Mouse (Mus musculus): Measurements from ENCODE around the gene Tfb2m. TPM values are rescaled to one million over a fixed set of nuclear protein-coding genes. Genes with fewer than 3 reads are reported as not detected.

Tfb2m gene
- polyA plus RNA-seq, 1 experiment from 2014 or later: 28.4 TPM

DNA sequence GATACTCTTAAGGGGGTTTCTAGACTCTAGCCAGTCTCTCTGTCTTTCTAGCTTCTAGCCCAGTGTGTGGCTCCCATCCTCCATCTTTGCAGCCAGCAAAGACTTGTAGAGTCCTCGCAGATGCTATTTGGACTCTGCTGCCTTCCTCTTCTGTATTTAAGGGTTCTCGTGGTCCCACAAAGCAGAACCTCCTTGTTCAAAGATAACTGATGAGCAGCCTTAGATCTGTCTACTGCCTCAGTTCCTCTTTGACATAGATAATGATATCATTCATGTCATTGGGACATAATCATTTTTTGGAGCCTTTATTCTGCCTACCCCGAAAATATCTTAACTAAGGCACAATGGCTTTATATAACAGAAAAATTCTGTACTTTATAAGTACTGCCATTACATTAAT is 37.0 kb upstream of the Tfb2m start:
- Histone ChIP-seq H3K9ac (replicated peaks; ENCODE audit: low read length) (no peak overlapping the region), H3K27me3 (ENCODE audit: control insufficient read depth, insufficient read depth, low read length) (no peaks in the 10 kb centered on the region), H3K4me3 (replicated peaks; ENCODE audit: low read depth, low read length) (no peak overlapping the region), H3K4me1 (ENCODE audit: control insufficient read depth, insufficient read depth, low read length) (0 out of 2 replicates have a peak, but pooled peaks cover 5% of the 10 kb centered on the region), H3K27ac (replicated peaks; ENCODE audit: low read depth, low read length) (no peak overlapping the region), H3K4me2 (ENCODE audit: low read length) (no peak overlapping the region), H3K36me3 (ENCODE audit: control insufficient read depth, insufficient read depth, low read length) (peaks cover 17% of the 10 kb centered on the region), H3K9me3 (ENCODE audit: control insufficient read depth, low read length) (no peaks in the 10 kb centered on the region)
- WGBS: 96% methylated on average over 3 of the region's 3 CpGs
- ATAC-seq (ENCODE audit: low FRiP score, low TSS enrichment) (no peak), DNase-seq (no peak)

DNA sequence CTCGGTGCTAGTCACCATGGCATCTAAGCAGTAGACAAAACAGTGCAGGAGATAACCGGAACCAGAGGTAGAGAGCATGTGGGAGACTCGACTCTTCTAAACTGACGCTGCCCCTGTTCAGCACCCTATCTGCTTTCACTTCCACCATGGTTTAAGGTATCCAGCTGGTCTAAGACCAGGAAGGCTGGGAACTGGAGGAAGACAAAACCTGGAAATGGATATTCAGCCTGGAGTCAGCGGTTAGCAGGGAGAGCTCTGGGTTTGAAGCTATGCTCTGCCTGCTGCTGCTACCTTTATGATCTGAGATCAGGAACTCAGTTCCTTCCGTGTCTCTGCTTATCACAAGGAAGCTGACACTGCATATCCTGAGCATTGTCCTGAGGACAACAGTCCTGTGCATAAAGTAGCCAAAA is 36.0 kb upstream of the Tfb2m start:
- Histone ChIP-seq H3K4me1 (ENCODE audit: control insufficient read depth, insufficient read depth, low read length) (0 out of 2 replicates have a peak, but pooled peaks cover 2% of the 10 kb centered on the region), H3K4me3 (replicated peaks; ENCODE audit: low read depth, low read length) (no peak overlapping the region), H3K27ac (replicated peaks; ENCODE audit: low read depth, low read length) (no peak overlapping the region), H3K36me3 (ENCODE audit: control insufficient read depth, insufficient read depth, low read length) (peaks cover 17% of the 10 kb centered on the region), H3K9me3 (ENCODE audit: control insufficient read depth, low read length) (no peaks in the 10 kb centered on the region), H3K27me3 (ENCODE audit: control insufficient read depth, insufficient read depth, low read length) (no peaks in the 10 kb centered on the region), H3K9ac (replicated peaks; ENCODE audit: low read length) (no peak overlapping the region), H3K4me2 (ENCODE audit: low read length) (no peak overlapping the region)
- ATAC-seq (ENCODE audit: low FRiP score, low TSS enrichment) (no peak), DNase-seq (no peak)
- WGBS: 82% methylated on average over 6 of the region's 6 CpGs

DNA sequence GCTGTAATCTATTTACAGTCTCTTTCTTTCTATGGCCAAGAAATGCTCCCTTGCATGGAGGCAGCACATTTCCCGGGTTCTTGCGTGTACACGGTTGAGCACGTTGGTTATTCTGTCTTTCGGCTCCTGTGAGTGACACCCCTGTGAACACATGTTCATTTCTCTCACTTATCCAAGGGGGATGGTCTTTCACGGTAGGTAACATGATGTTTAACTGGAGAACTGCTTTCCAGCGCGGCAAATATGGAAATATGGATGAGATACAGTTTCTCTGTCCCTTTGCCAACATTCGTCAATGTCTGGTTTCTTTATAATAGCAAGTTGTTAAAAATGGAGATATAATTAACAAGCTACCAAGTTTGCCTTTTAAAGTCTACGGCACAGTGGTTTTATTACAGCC is 35.4 kb upstream of the Tfb2m start:
- no peak overlapping the region for H3K4me3 ChIP-seq (replicated peaks; ENCODE audit: low read depth, low read length)
- H3K27ac ChIP-seq (replicated peaks; ENCODE audit: low read depth, low read length): no peak overlapping the region
- H3K9me3 ChIP-seq (ENCODE audit: control insufficient read depth, low read length): no peaks in the 10 kb centered on the region
- no peak overlapping the region for H3K9ac ChIP-seq (replicated peaks; ENCODE audit: low read length)
- no peak overlapping the region for H3K4me2 ChIP-seq (ENCODE audit: low read length)
- DNase-seq (no peak), ATAC-seq (ENCODE audit: low FRiP score, low TSS enrichment) (no peak)
- H3K36me3 ChIP-seq (ENCODE audit: control insufficient read depth, insufficient read depth, low read length): peaks cover 17% of the 10 kb centered on the region
- H3K27me3 ChIP-seq (ENCODE audit: control insufficient read depth, insufficient read depth, low read length): no peaks in the 10 kb centered on the region
- WGBS: 90% methylated on average over 10 of the region's 10 CpGs
- H3K4me1 ChIP-seq (ENCODE audit: control insufficient read depth, insufficient read depth, low read length): no peaks in the 10 kb centered on the region

DNA sequence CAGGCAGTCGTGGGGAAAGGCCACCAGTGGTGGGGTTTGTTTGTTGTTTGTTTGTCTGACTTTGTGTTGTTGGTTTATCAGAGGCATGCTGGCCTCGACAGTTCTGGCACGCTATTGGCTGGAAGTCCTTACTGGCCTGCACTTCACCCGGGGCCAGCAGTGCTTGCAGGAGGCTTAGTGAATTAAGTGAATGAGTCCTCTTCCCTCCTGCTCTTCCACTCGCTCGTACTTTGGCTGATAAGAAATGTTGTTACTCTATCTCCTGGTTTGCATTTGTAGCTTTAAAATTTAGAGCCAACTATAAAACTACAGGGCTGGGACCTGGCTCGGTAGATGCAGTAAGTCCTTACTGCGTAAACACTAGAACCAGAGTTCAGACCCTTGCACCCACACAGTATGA is 34.1 kb upstream of the Tfb2m start:
- DNase-seq (no peak), ATAC-seq (ENCODE audit: low FRiP score, low TSS enrichment) (no peak)
- no peaks in the 10 kb centered on the region for H3K4me1 ChIP-seq (ENCODE audit: control insufficient read depth, insufficient read depth, low read length)
- 85% methylated on average over 8 of the region's 8 CpGs for WGBS
- no peak overlapping the region for H3K9ac ChIP-seq (replicated peaks; ENCODE audit: low read length)
- H3K4me2 ChIP-seq (ENCODE audit: low read length): no peak overlapping the region
- H3K9me3 ChIP-seq (ENCODE audit: control insufficient read depth, low read length): no peaks in the 10 kb centered on the region
- H3K4me3 ChIP-seq (replicated peaks; ENCODE audit: low read depth, low read length): no peak overlapping the region
- H3K27ac ChIP-seq (replicated peaks; ENCODE audit: low read depth, low read length): no peak overlapping the region
- H3K36me3 ChIP-seq (ENCODE audit: control insufficient read depth, insufficient read depth, low read length): peaks cover 17% of the 10 kb centered on the region
- no peaks in the 10 kb centered on the region for H3K27me3 ChIP-seq (ENCODE audit: control insufficient read depth, insufficient read depth, low read length)

DNA sequence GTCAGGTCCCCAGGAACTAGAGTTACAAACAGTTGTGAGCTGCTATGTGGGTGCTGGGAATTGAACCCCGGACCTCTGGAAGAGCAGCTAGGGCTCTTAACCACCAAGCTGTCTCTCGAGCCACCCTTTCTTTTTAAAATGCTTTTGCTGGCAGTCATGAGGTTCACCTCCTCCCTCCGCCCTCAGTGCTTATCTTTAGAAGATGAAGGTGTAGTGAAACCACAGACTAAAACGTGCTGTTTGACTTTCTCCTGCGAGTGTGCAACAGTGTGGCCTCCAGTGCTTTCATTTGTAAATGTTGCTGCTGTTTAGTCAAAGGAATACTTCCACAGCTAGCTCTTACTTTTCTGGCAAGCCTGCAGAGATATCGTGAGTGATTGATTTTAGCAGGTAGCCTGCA is 32.6 kb upstream of the Tfb2m start:
- Histone ChIP-seq H3K36me3 (ENCODE audit: control insufficient read depth, insufficient read depth, low read length) (peaks cover 17% of the 10 kb centered on the region), H3K4me3 (replicated peaks; ENCODE audit: low read depth, low read length) (no peak overlapping the region), H3K27me3 (ENCODE audit: control insufficient read depth, insufficient read depth, low read length) (no peaks in the 10 kb centered on the region), H3K9ac (replicated peaks; ENCODE audit: low read length) (no peak overlapping the region), H3K9me3 (ENCODE audit: control insufficient read depth, low read length) (no peaks in the 10 kb centered on the region), H3K4me2 (ENCODE audit: low read length) (no peak overlapping the region), H3K27ac (replicated peaks; ENCODE audit: low read depth, low read length) (no peak overlapping the region), H3K4me1 (ENCODE audit: control insufficient read depth, insufficient read depth, low read length) (no peaks in the 10 kb centered on the region)
- ATAC-seq (ENCODE audit: low FRiP score, low TSS enrichment) (no peak), DNase-seq (no peak)
- 85% methylated on average over 6 of the region's 6 CpGs for WGBS

DNA sequence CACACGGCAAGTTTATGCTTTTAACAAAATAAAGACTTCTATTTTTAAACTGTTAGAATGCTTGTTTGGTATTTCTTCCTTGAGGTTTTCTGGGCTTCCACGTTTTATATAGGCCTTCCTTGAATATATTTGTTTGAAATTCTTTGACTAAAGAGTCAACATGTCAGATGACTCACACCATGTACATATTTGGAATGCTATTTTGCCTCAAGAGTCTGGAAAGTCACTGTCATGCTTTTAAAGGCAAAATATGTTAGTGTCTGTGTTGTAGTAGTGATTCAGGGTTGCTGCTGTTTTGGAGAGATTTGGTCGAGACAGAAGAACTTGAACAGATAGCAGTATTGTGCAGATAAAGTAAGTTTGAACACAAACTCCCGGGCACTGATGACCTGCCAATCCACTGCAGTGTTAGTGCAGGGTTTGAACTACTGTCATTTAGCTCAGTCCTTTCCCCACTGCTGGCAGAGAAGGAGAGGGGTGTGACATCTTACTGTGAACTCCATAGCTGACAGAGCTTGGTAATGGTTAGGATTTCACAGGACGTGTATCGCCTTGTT is 27.7 kb upstream of the Tfb2m start:
- DNase-seq (no peak), ATAC-seq (ENCODE audit: low FRiP score, low TSS enrichment) (no peak)
- Histone ChIP-seq H3K36me3 (ENCODE audit: control insufficient read depth, insufficient read depth, low read length) (no peaks in the 10 kb centered on the region), H3K4me2 (ENCODE audit: low read length) (no peak overlapping the region), H3K27me3 (ENCODE audit: control insufficient read depth, insufficient read depth, low read length) (no peaks in the 10 kb centered on the region), H3K27ac (replicated peaks; ENCODE audit: low read depth, low read length) (no peak overlapping the region), H3K9ac (replicated peaks; ENCODE audit: low read length) (no peak overlapping the region), H3K4me3 (replicated peaks; ENCODE audit: low read depth, low read length) (no peak overlapping the region), H3K4me1 (ENCODE audit: control insufficient read depth, insufficient read depth, low read length) (no peaks in the 10 kb centered on the region), H3K9me3 (ENCODE audit: control insufficient read depth, low read length) (no peaks in the 10 kb centered on the region)
- 89% methylated on average over 6 of the region's 6 CpGs for WGBS

DNA sequence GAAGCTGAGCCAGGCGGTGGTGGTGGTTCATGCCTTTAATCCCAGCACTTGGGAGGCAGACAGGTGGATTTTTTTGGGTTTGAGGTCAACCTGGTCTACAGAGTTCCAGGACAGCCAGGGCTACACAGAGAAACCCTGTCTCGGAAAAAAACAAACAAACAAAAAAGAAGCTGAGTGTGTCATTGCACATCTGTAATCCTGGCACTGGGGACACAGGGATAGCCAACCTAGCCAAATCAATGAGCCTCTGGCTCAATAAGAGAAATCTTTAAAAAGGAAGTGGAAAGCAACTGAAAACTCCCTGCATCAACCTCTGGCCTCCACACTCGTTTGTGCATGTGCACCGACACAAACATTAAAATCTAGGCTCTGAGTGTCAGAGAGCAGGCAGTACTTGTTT is 25.6 kb upstream of the Tfb2m start:
- Histone ChIP-seq H3K9ac (replicated peaks; ENCODE audit: low read length) (no peak overlapping the region), H3K36me3 (ENCODE audit: control insufficient read depth, insufficient read depth, low read length) (no peaks in the 10 kb centered on the region), H3K4me1 (ENCODE audit: control insufficient read depth, insufficient read depth, low read length) (peaks cover 7% of the 10 kb centered on the region), H3K27ac (replicated peaks; ENCODE audit: low read depth, low read length) (no peak overlapping the region), H3K4me3 (replicated peaks; ENCODE audit: low read depth, low read length) (no peak overlapping the region), H3K9me3 (ENCODE audit: control insufficient read depth, low read length) (no peaks in the 10 kb centered on the region), H3K4me2 (ENCODE audit: low read length) (no peak overlapping the region), H3K27me3 (ENCODE audit: control insufficient read depth, insufficient read depth, low read length) (no peaks in the 10 kb centered on the region)
- DNase-seq (no peak), ATAC-seq (ENCODE audit: low FRiP score, low TSS enrichment) (no peak)
- WGBS: 89% methylated on average over 4 of the region's 4 CpGs

DNA sequence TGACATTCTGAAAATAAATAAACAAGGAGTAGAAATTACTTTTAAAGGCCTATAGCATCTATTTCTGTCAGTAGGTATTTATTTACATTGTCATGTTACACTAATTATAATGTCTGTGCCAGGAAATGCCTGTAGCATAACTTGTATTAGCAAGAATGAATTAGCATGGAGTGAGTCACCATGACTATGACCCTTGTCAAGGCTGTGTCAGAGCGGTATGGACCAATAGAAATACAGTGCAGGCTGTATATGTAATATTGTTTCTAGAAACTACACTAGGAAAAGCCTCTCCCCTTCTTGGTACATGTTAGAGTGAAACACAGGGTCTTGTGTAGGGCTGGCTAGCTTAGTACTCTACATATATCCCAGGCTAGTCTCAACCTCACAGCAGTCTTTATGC is 24.4 kb upstream of the Tfb2m start:
- no peak overlapping the region for H3K27ac ChIP-seq (replicated peaks; ENCODE audit: low read depth, low read length)

DNA sequence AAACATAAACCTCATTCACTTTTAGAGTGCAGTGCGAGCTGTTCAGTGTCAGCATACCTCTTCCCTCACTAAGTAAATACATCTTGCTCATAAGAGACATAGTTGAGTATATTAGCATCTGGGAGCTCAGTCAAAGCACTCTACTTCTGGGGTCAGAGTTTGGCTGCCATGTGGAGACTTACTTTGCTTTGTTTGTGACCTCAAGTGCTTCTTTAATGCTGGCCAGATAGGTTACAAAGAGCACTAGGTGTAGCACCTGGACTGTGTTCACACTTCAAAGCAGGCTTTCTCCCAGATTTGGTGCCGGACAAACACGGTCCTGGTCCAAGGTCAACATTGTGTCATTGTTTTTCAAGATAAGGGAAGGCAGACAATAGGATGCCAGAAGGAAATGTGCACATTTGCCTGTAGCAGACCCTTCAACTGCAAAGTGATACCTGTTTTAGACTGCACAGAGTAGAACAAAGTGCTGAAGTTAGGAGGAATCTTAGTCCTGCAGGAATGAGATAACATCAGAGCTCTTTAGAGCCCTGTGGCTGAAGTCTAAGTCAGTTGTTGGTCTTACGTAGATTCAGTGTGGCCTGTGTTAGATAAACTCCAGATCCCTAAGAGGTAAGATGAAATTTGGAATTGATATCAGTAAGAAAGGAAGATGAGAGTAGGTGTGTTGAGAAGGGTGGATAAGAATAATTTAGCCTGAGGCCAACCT is 22.8 kb upstream of the Tfb2m start:
- Histone ChIP-seq H3K9me3 (ENCODE audit: control insufficient read depth, low read length) (no peaks in the 10 kb centered on the region), H3K4me3 (replicated peaks; ENCODE audit: low read depth, low read length) (no peak overlapping the region), H3K36me3 (ENCODE audit: control insufficient read depth, insufficient read depth, low read length) (no peaks in the 10 kb centered on the region), H3K4me1 (ENCODE audit: control insufficient read depth, insufficient read depth, low read length) (peaks cover 7% of the 10 kb centered on the region), H3K27ac (replicated peaks; ENCODE audit: low read depth, low read length) (no peak overlapping the region), H3K4me2 (ENCODE audit: low read length) (no peak overlapping the region), H3K27me3 (ENCODE audit: control insufficient read depth, insufficient read depth, low read length) (no peaks in the 10 kb centered on the region), H3K9ac (replicated peaks; ENCODE audit: low read length) (no peak overlapping the region)
- no peak for DNase-seq
- 93% methylated on average over 4 of the region's 4 CpGs for WGBS
- ATAC-seq (ENCODE audit: low FRiP score, low TSS enrichment): no peak

More for the DNA sequence above, 24.4 kb upstream of the Tfb2m start:
- no peak overlapping the region for H3K4me3 ChIP-seq (replicated peaks; ENCODE audit: low read depth, low read length)
- peaks cover 7% of the 10 kb centered on the region for H3K4me1 ChIP-seq (ENCODE audit: control insufficient read depth, insufficient read depth, low read length)
- WGBS: 94% methylated on average over 1 of the region's 1 CpGs
- no peaks in the 10 kb centered on the region for H3K27me3 ChIP-seq (ENCODE audit: control insufficient read depth, insufficient read depth, low read length)
- ATAC-seq (ENCODE audit: low FRiP score, low TSS enrichment): no peak
- no peaks in the 10 kb centered on the region for H3K36me3 ChIP-seq (ENCODE audit: control insufficient read depth, insufficient read depth, low read length)
- H3K4me2 ChIP-seq (ENCODE audit: low read length): no peak overlapping the region
- no peaks in the 10 kb centered on the region for H3K9me3 ChIP-seq (ENCODE audit: control insufficient read depth, low read length)
- H3K9ac ChIP-seq (replicated peaks; ENCODE audit: low read length): no peak overlapping the region
- no peak for DNase-seq
